In genomic region chr4:119968887-119969286, GRCm38 (mm10) we compare ENCODE assay signal across 12 mouse cellular contexts.
"Had no signal": no experiment of that assay in that cellular context is flagged by ENCODE, and none has a peak within 500 bp of the region (broad histone marks: within the 10 kb centered on the region; RNA-seq: fewer than 3 reads in every experiment).

No protein-coding gene starts in this region.

- H3K4me2 ChIP-seq: kidney, embryonic 15.5 days; limb, embryonic 13.5 days; neural tube, embryonic 13.5 days; stomach, embryonic 15.5 days had no signal

- H3K4me3 ChIP-seq: kidney, embryonic 15.5 days; limb, embryonic 13.5 days; neural tube, embryonic 13.5 days; stomach, embryonic 15.5 days had no signal

- H3K9me3 ChIP-seq: kidney, embryonic 15.5 days; limb, embryonic 13.5 days; neural tube, embryonic 13.5 days; stomach, embryonic 15.5 days had no signal

- H3K27me3 ChIP-seq: kidney, embryonic 15.5 days; neural tube, embryonic 13.5 days had no signal

- H3K9ac ChIP-seq: kidney, embryonic 15.5 days; limb, embryonic 13.5 days; liver, embryonic 14.5 days; neural tube, embryonic 13.5 days; stomach, embryonic 15.5 days had no signal

- H3K36me3 ChIP-seq: kidney, embryonic 15.5 days; limb, embryonic 13.5 days; neural tube, embryonic 13.5 days; stomach, embryonic 15.5 days had no signal

- DNase-seq: layer of hippocampus, postnatal 36 days; left cerebral cortex, postnatal 4 days; lung, adult 18-20 months; midbrain, embryonic 14.5 days; right cerebral cortex, postnatal 14 days; thymus, adult 2 months; thymus, postnatal 25 days had no signal

- H3K27ac ChIP-seq: limb, embryonic 13.5 days; liver, embryonic 14.5 days; stomach, embryonic 15.5 days had no signal
